Mouse (Mus musculus) heart, embryonic 12.5 days (tissue): Measurements from ENCODE around the gene Ngfr. TPM values are rescaled to one million over a fixed set of nuclear protein-coding genes. Genes with fewer than 3 reads are reported as not detected.

Experiments used
- ATAC-seq: fragments of 200-750 bp; cut with Nextera tagmentation; 2 replicates; pipeline ENCODE4 v1.8.0; 2017; ENCODE audit warnings: moderate TSS enrichment, moderate library complexity; ENCODE audit not compliant: insufficient number of reproducible peaks, low FRiP score
- H3K27ac ChIP-seq: fragments of 300-500 bp; sonication (generic); 2 replicates; pipeline ENCODE4 v1.5.1; 2016; ENCODE audit warnings: mild to moderate bottlenecking, moderate library complexity; ENCODE audit not compliant: poor library complexity, severe bottlenecking
- H3K27me3 ChIP-seq: fragments of 300-500 bp; sonication (generic); replicated peaks from 2 replicates; pipeline ENCODE4 v1.6.1; 2016; ENCODE audit warnings: mild to moderate bottlenecking, moderate library complexity
- H3K36me3 ChIP-seq: fragments of 300-500 bp; sonication (generic); 2 replicates; pipeline ENCODE4 v1.6.1; 2016; ENCODE audit warnings: mild to moderate bottlenecking, moderate library complexity
- H3K4me1 ChIP-seq: fragments of 300-500 bp; sonication (generic); replicated peaks from 2 replicates; pipeline ENCODE4 v1.6.1; 2016; ENCODE audit warnings: mild to moderate bottlenecking
- H3K4me2 ChIP-seq: fragments of 300-500 bp; sonication (generic); 2 replicates; pipeline ENCODE4 v1.6.1; 2016; ENCODE audit warnings: mild to moderate bottlenecking, moderate library complexity
- H3K4me3 ChIP-seq: fragments of 300-500 bp; sonication (generic); 2 replicates; pipeline ENCODE4 v1.5.1; 2016; ENCODE audit warnings: mild to moderate bottlenecking
- H3K9ac ChIP-seq: fragments of 300-500 bp; sonication (generic); 2 replicates; pipeline ENCODE4 v1.6.1; 2016; ENCODE audit warnings: mild to moderate bottlenecking, moderate library complexity
- H3K9me3 ChIP-seq: fragments of 300-500 bp; sonication (generic); replicated peaks from 2 replicates; pipeline ENCODE4 v1.6.1; 2016; ENCODE audit warnings: mild to moderate bottlenecking, moderate library complexity
- WGBS: fragments of 180-500 bp; shearing (Covaris S2); methylation state at CpG from one replicate; pipeline ENCODE4 v1.1.7; 2016; 5-methylcytosine and 5-hydroxymethylcytosine counted together
- polyA plus RNA-seq: library from polyadenylated mRNA; unstranded; fragments of >200 nt; fragmentation: Nextera tagmentation; extraction: Ambion mirVana; gene quantifications from 2 replicates; pipeline ENCODE4 v1.2.1, GENCODE M21; 2016

Gene Ngfr
- polyA plus RNA-seq, 1 experiment from 2014 or later = 3.9 TPM

GRCm38 (mm10) chr11:95594686-95595212 lies 7.2 kb upstream of the Ngfr start:
- no peak overlapping the region for H3K4me2 ChIP-seq
- no peaks in the 10 kb centered on the region for H3K36me3 ChIP-seq
- H3K4me1 ChIP-seq = peaks cover 36% of the 10 kb centered on the region
- H3K9me3 ChIP-seq = no peaks in the 10 kb centered on the region
- no peak for ATAC-seq
- H3K9ac ChIP-seq = no peak overlapping the region
- H3K27ac ChIP-seq = no peak overlapping the region
- 9% methylated on average over 13 of the region's 13 CpGs for WGBS
- H3K4me3 ChIP-seq = no peak overlapping the region
- peaks cover 97% of the 10 kb centered on the region for H3K27me3 ChIP-seq

GRCm38 (mm10) chr11:95593501-95593900 lies 6.0 kb upstream of the Ngfr start:
- ATAC-seq = no peak
- Histone ChIP-seq H3K36me3 (no peaks in the 10 kb centered on the region), H3K4me3 (no peak overlapping the region), H3K9me3 (no peaks in the 10 kb centered on the region), H3K9ac (no peak overlapping the region), H3K27me3 (peaks cover 96% of the 10 kb centered on the region), H3K4me1 (peaks cover 36% of the 10 kb centered on the region), H3K27ac (no peak overlapping the region), H3K4me2 (no peak overlapping the region)
- WGBS = 75% methylated on average over 5 of the region's 5 CpGs

DNA sequence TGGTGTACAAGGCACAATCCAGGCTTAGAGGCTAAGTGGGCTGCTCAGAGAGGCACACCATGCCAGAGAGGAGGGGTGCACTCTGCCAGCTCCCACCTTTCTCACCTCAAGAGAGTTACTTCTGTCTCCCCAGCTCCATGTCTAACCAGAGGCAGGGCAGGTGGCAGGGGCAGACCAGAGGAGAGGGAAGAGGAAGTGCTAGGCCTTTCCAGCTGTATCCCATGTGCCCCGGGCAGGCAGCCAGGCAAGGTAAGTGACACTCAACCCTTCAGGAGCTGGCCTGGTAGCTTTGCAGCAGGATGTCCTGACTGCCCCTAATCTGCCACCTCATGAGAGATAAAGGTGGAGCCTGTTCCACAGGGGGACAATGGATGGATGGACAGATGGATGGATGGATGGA lies 5.2 kb upstream of the Ngfr start:
- 94% methylated on average over 1 of the region's 1 CpGs for WGBS
- H3K9ac ChIP-seq = no peak overlapping the region
- H3K4me3 ChIP-seq = no peak overlapping the region
- H3K27ac ChIP-seq = no peak overlapping the region
- no peaks in the 10 kb centered on the region for H3K36me3 ChIP-seq
- no peak for ATAC-seq
- no peaks in the 10 kb centered on the region for H3K9me3 ChIP-seq
- H3K27me3 ChIP-seq = peaks cover 96% of the 10 kb centered on the region
- peaks cover 29% of the 10 kb centered on the region for H3K4me1 ChIP-seq
- H3K4me2 ChIP-seq = no peak overlapping the region

DNA sequence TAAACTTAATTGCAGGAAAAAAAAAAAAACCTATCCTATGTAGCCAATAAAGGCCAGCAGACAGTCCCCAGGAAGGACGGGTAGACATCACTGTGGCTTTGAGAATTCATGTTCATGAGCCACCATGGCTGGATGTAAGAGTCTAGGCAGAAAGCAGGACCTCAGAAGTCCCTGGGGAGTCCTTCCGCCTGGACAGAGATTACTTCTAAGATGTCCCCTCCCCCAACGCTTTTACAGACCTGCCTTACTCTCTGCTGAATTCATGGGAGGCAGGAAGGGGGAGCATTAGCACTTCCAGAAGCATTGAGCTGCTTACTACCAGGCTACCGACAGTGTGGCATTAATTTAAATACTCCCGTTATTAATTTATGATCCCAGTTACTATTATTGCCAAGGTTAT lies 1.7 kb upstream of the Ngfr start:
- Histone ChIP-seq H3K4me3 (no peak overlapping the region), H3K27me3 (peaks cover 96% of the 10 kb centered on the region), H3K27ac (no peak overlapping the region), H3K36me3 (no peaks in the 10 kb centered on the region), H3K9ac (no peak overlapping the region), H3K4me2 (no peak overlapping the region), H3K9me3 (no peaks in the 10 kb centered on the region), H3K4me1 (peaks cover 32% of the 10 kb centered on the region)
- ATAC-seq = no peak
- WGBS = 41% methylated on average over 5 of the region's 5 CpGs

- Histone ChIP-seq H3K9me3 (no peaks in the 10 kb centered on the region), H3K36me3 (no peaks in the 10 kb centered on the region), H3K4me3 (peak overlapping the region; percentile 48), H3K27ac (no peak overlapping the region), H3K27me3 (peaks cover 96% of the 10 kb centered on the region), H3K4me1 (peaks cover 32% of the 10 kb centered on the region), H3K4me2 (peak overlapping the region; percentile 83), H3K9ac (peak overlapping the region; percentile 34)
- 3% methylated on average over 27 of the region's 27 CpGs for WGBS
- ATAC-seq = 0 out of 2 replicates have a peak, but pooled peaks have one; percentile 4
Measured at GRCm38 (mm10) chr11:95586751-95587422, 648 bp downstream of the Ngfr start.

GRCm38 (mm10) chr11:95586184-95586583 lies 1.4 kb downstream of the Ngfr start:
- no peak for ATAC-seq
- Histone ChIP-seq H3K27me3 (peaks cover 96% of the 10 kb centered on the region), H3K4me1 (peaks cover 38% of the 10 kb centered on the region), H3K36me3 (no peaks in the 10 kb centered on the region), H3K27ac (no peak overlapping the region), H3K4me3 (peak overlapping the region; percentile 48), H3K9me3 (no peaks in the 10 kb centered on the region), H3K9ac (peak overlapping the region; percentile 13; the same call in 1 of the 2 replicates), H3K4me2 (peak overlapping the region; percentile 83)
- under 1% methylated on average over 25 of the region's 25 CpGs for WGBS

- Histone ChIP-seq H3K9me3 (no peaks in the 10 kb centered on the region), H3K4me2 (peak overlapping the region; percentile 83), H3K9ac (peak overlapping the region; percentile 26; the same call in 1 of the 2 replicates), H3K27me3 (peaks cover 97% of the 10 kb centered on the region), H3K4me1 (peaks cover 43% of the 10 kb centered on the region), H3K27ac (no peak overlapping the region), H3K36me3 (no peaks in the 10 kb centered on the region), H3K4me3 (peak overlapping the region; percentile 48)
- ATAC-seq = no peak
- WGBS = 1% methylated on average over 15 of the region's 15 CpGs
Measured at GRCm38 (mm10) chr11:95585684-95586083, 1.9 kb downstream of the Ngfr start.

DNA sequence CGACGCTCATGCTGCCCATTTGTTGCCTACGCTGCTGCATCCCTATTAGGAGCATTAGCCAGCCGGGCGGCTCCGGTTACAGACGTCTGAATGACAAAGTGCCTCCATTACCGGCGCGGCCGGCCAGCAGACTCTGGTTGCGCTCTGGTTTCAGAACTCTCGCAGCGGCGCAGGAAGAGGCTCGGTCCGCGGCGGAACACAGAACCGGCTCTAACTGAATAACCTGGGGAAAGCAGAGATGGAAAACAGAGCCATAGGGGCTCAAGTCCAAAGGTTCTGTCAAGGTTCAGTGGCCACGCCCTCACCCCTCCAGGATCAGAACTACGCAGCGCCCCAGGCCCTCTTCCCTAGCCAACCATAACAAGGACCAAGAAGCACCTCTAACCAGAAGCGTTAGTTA lies 2.3 kb downstream of the Ngfr start:
- H3K36me3 ChIP-seq = no peaks in the 10 kb centered on the region
- peak overlapping the region; percentile 83 for H3K4me2 ChIP-seq
- peaks cover 97% of the 10 kb centered on the region for H3K27me3 ChIP-seq
- H3K4me1 ChIP-seq = peaks cover 47% of the 10 kb centered on the region
- no peak for ATAC-seq
- H3K4me3 ChIP-seq = peak overlapping the region; percentile 48
- WGBS = under 1% methylated on average over 24 of the region's 24 CpGs
- no peak overlapping the region for H3K27ac ChIP-seq
- H3K9me3 ChIP-seq = no peaks in the 10 kb centered on the region
- peak overlapping the region; percentile 26; the same call in 1 of the 2 replicates for H3K9ac ChIP-seq

- ATAC-seq = no peak
- H3K9me3 ChIP-seq = no peaks in the 10 kb centered on the region
- H3K9ac ChIP-seq = no peak overlapping the region
- 9% methylated on average over 9 of the region's 9 CpGs for WGBS
- H3K4me1 ChIP-seq = peaks cover 52% of the 10 kb centered on the region
- H3K27me3 ChIP-seq = peaks cover 99% of the 10 kb centered on the region
- H3K4me3 ChIP-seq = no peak overlapping the region
- peak overlapping the region; percentile 83 for H3K4me2 ChIP-seq
- H3K36me3 ChIP-seq = no peaks in the 10 kb centered on the region
- H3K27ac ChIP-seq = no peak overlapping the region
Measured at GRCm38 (mm10) chr11:95584651-95585050, 2.9 kb downstream of the Ngfr start.

- 53% methylated on average over 6 of the region's 6 CpGs for WGBS
- Histone ChIP-seq H3K27ac (no peak overlapping the region), H3K4me3 (no peak overlapping the region), H3K4me2 (no peak overlapping the region), H3K4me1 (peaks cover 56% of the 10 kb centered on the region), H3K36me3 (no peaks in the 10 kb centered on the region), H3K9ac (no peak overlapping the region), H3K27me3 (peaks cover 99% of the 10 kb centered on the region), H3K9me3 (no peaks in the 10 kb centered on the region)
- no peak for ATAC-seq
Measured at GRCm38 (mm10) chr11:95583396-95583795, 4.1 kb downstream of the Ngfr start.

- Histone ChIP-seq H3K4me1 (peaks cover 58% of the 10 kb centered on the region), H3K36me3 (no peaks in the 10 kb centered on the region), H3K4me2 (no peak overlapping the region), H3K27ac (no peak overlapping the region), H3K9me3 (no peaks in the 10 kb centered on the region), H3K4me3 (no peak overlapping the region), H3K9ac (no peak overlapping the region), H3K27me3 (peaks cover 99% of the 10 kb centered on the region)
- WGBS = 47% methylated on average over 3 of the region's 3 CpGs
- no peak for ATAC-seq
Measured at GRCm38 (mm10) chr11:95582193-95582592, 5.3 kb downstream of the Ngfr start.
